Mouse (Mus musculus): ENCODE results near the gene Rnls. TPM values are rescaled to one million over a fixed set of nuclear protein-coding genes. Genes with fewer than 3 reads are reported as not detected.

Gene Rnls
- total and polyA plus RNA-seq, 3 experiments: not detected

- Histone ChIP-seq H3K27me3 (ENCODE audit: control insufficient read depth in 1 of 2, insufficient read depth in 2 of 2, low read length in 2 of 2) (peaks cover 0 to 3% of the 10 kb centered on the region in 2 experiments; a peak in 2 of 4 replicates), H3K4me3 (ENCODE audit: control insufficient read depth in 1 of 2, insufficient read depth in 1 of 2, low read depth in 2 of 2, low read length in 2 of 2) (no peak overlapping the region), H3K27ac (ENCODE audit: control insufficient read depth, low read depth, low read length) (no peak overlapping the region), H3K9me3 (replicated peaks; ENCODE audit: insufficient read depth, low read length) (no peaks in the 10 kb centered on the region), H3K9ac (ENCODE audit: control insufficient read depth, low read depth, low read length, poor library complexity, severe bottlenecking) (no peak overlapping the region), H3K4me1 (ENCODE audit: control insufficient read depth in 1 of 2, insufficient read depth in 2 of 2, low read length in 2 of 2) (no peaks in the 10 kb centered on the region), H3K79me2 (ENCODE audit: control insufficient read depth, insufficient read depth, low read length, poor library complexity) (no peaks in the 10 kb centered on the region), H3K36me3 (ENCODE audit: control insufficient read depth in 1 of 2, insufficient read depth in 2 of 2, low read length in 2 of 2) (no peaks in the 10 kb centered on the region)
- no peak for TF ChIP-seq ETS1 (IDR thresholded peaks at IDR 0.05; ENCODE audit: low read depth, low read length)
- DNase-seq (ENCODE audit: low read depth, low spot score): no peak
These were observed 11.3 kb downstream of the Rnls start for GRCm38 (mm10) chr19:33380825-33381224.

- TF ChIP-seq ZC3H11A (IDR thresholded peaks at IDR 0.05; ENCODE audit: low read depth, low read length) (0 out of 2 replicates have a peak, but pooled peaks have one; percentile 31), RAD21 (IDR thresholded peaks at IDR 0.05; ENCODE audit: low read depth, low read length) (peak; percentile 83), CHD2 (IDR thresholded peaks at IDR 0.05; ENCODE audit: low read length) (no peak), CTCF (IDR thresholded peaks at IDR 0.05 in 2 of 3, conservative IDR thresholded peaks at IDR 0.05 in 1 of 3; ENCODE audit: control insufficient read depth in 1 of 3, insufficient read depth in 1 of 3, low read depth in 2 of 3, low read length in 3 of 3, poor library complexity in 1 of 3, severe bottlenecking in 1 of 3) (peak in 1 of 3 experiments; percentile 69; a peak in 3 of 6 replicates), SMC3 (IDR thresholded peaks at IDR 0.05; ENCODE audit: low read depth, low read length) (peak; percentile 51)
These were observed 11.7 kb downstream of the Rnls start for GRCm38 (mm10) chr19:33380386-33380785.

GRCm38 (mm10) chr19:33368808-33369207 lies 23.3 kb downstream of the Rnls start:
- Histone ChIP-seq H3K4me1 (ENCODE audit: control insufficient read depth in 1 of 2, insufficient read depth in 2 of 2, low read length in 2 of 2) (no peaks in the 10 kb centered on the region), H3K79me2 (ENCODE audit: control insufficient read depth, insufficient read depth, low read length, poor library complexity) (no peaks in the 10 kb centered on the region), H3K27me3 (ENCODE audit: control insufficient read depth in 1 of 2, insufficient read depth in 2 of 2, low read length in 2 of 2) (peaks cover 0 to 3% of the 10 kb centered on the region in 2 experiments; a peak in 3 of 4 replicates), H3K36me3 (ENCODE audit: control insufficient read depth in 1 of 2, insufficient read depth in 2 of 2, low read length in 2 of 2) (no peaks in the 10 kb centered on the region), H3K9ac (ENCODE audit: control insufficient read depth, low read depth, low read length, poor library complexity, severe bottlenecking) (no peak overlapping the region), H3K4me3 (ENCODE audit: control insufficient read depth in 1 of 2, insufficient read depth in 1 of 2, low read depth in 2 of 2, low read length in 2 of 2) (no peak overlapping the region), H3K9me3 (replicated peaks; ENCODE audit: insufficient read depth, low read length) (no peaks in the 10 kb centered on the region), H3K27ac (ENCODE audit: control insufficient read depth, low read depth, low read length) (no peak overlapping the region)
- TF ChIP-seq JUND (IDR thresholded peaks at IDR 0.05; ENCODE audit: low read depth, low read length): no peak
- no peak for TF ChIP-seq BHLHE40 (IDR thresholded peaks at IDR 0.05; ENCODE audit: borderline replicate concordance, low read depth, low read length)
- TF ChIP-seq MYB (IDR thresholded peaks at IDR 0.05; ENCODE audit: low read depth, low read length): no peak
- no peak for TF ChIP-seq ZC3H11A (IDR thresholded peaks at IDR 0.05; ENCODE audit: low read depth, low read length)
- TF ChIP-seq MAFK (IDR thresholded peaks at IDR 0.05; ENCODE audit: borderline replicate concordance, low read depth, low read length): no peak
- no peak for TF ChIP-seq GABPA (IDR thresholded peaks at IDR 0.05; ENCODE audit: low read depth, low read length)
- no peak for TF ChIP-seq RAD21 (IDR thresholded peaks at IDR 0.05; ENCODE audit: low read depth, low read length)
- no peak for TF ChIP-seq TCF12 (IDR thresholded peaks at IDR 0.05; ENCODE audit: low read depth, low read length)
- no peak for TF ChIP-seq RCOR1 (IDR thresholded peaks at IDR 0.05; ENCODE audit: low read depth, low read length)
- no peak for TF ChIP-seq CHD2 (IDR thresholded peaks at IDR 0.05; ENCODE audit: low read length)
- no peak for TF ChIP-seq POLR2A (IDR thresholded peaks at IDR 0.05; ENCODE audit: control insufficient read depth in 1 of 2, insufficient read depth in 1 of 2, low read depth in 1 of 2, low read length in 2 of 2, poor library complexity in 1 of 2)
- TF ChIP-seq MYC (IDR thresholded peaks at IDR 0.05; ENCODE audit: low read depth, low read length): no peak
- no peak for TF ChIP-seq SIN3A (IDR thresholded peaks at IDR 0.05; ENCODE audit: low read length)
- TF ChIP-seq ZMIZ1 (IDR thresholded peaks at IDR 0.05; ENCODE audit: low read depth, low read length): no peak
- no peak for TF ChIP-seq SMC3 (IDR thresholded peaks at IDR 0.05; ENCODE audit: low read depth, low read length)
- TF ChIP-seq TAL1 (IDR thresholded peaks at IDR 0.05; ENCODE audit: low read length): no peak
- no peak for TF ChIP-seq MAX (IDR thresholded peaks at IDR 0.05; ENCODE audit: low read length)
- no peak for TF ChIP-seq EP300 (IDR thresholded peaks at IDR 0.05; ENCODE audit: low read depth in 1 of 2, low read length in 2 of 2)
- TF ChIP-seq HCFC1 (IDR thresholded peaks at IDR 0.05; ENCODE audit: low read depth, low read length): no peak
- no peak for TF ChIP-seq ELF1 (IDR thresholded peaks at IDR 0.05; ENCODE audit: low read depth, low read length)
- DNase-seq (ENCODE audit: low read depth, low spot score): no peak

More at GRCm38 (mm10) chr19:33380386-33380785, 11.7 kb downstream of the Rnls start:
- DNase-seq (ENCODE audit: low read depth, low spot score): peak; percentile 43
- no peaks in the 10 kb centered on the region for H3K4me1 ChIP-seq (ENCODE audit: control insufficient read depth in 1 of 2, insufficient read depth in 2 of 2, low read length in 2 of 2)
- H3K9me3 ChIP-seq (replicated peaks; ENCODE audit: insufficient read depth, low read length): no peaks in the 10 kb centered on the region
- no peaks in the 10 kb centered on the region for H3K79me2 ChIP-seq (ENCODE audit: control insufficient read depth, insufficient read depth, low read length, poor library complexity)
- H3K4me3 ChIP-seq (ENCODE audit: control insufficient read depth in 1 of 2, insufficient read depth in 1 of 2, low read depth in 2 of 2, low read length in 2 of 2): no peak overlapping the region
- no peak overlapping the region for H3K27ac ChIP-seq (ENCODE audit: control insufficient read depth, low read depth, low read length)
- peaks cover 0 to 3% of the 10 kb centered on the region in 2 experiments; a peak in 2 of 4 replicates for H3K27me3 ChIP-seq (ENCODE audit: control insufficient read depth in 1 of 2, insufficient read depth in 2 of 2, low read length in 2 of 2)
- H3K9ac ChIP-seq (ENCODE audit: control insufficient read depth, low read depth, low read length, poor library complexity, severe bottlenecking): no peak overlapping the region
- H3K36me3 ChIP-seq (ENCODE audit: control insufficient read depth in 1 of 2, insufficient read depth in 2 of 2, low read length in 2 of 2): no peaks in the 10 kb centered on the region
